Mouse (Mus musculus): Measurements from ENCODE around the gene Adk. TPM values are rescaled to one million over a fixed set of nuclear protein-coding genes. Genes with fewer than 3 reads are reported as not detected.

Adk gene
- total RNA-seq, 1 experiment: 164 TPM

GRCm38 (mm10) chr14:21480191-21480590, 427.8 kb downstream of the Adk start:
- Histone ChIP-seq H3K9ac (ENCODE audit: insufficient read depth, low read depth, low read length, poor library complexity, severe bottlenecking) (peak overlapping the region; percentile 44), H3K27ac (ENCODE audit: insufficient read depth, low read depth, low read length, poor library complexity, severe bottlenecking) (peak overlapping the region; percentile 93), H3K36me3 (ENCODE audit: control insufficient read depth, insufficient read depth, low read length, poor library complexity, severe bottlenecking) (peaks cover 20% of the 10 kb centered on the region), H3K4me3 (ENCODE audit: insufficient read depth in 1 of 2, low read depth in 1 of 2, low read length in 2 of 2, poor library complexity in 1 of 2, severe bottlenecking in 1 of 2) (no peak overlapping the region), H3K9me3 (ENCODE audit: control insufficient read depth, insufficient read depth, low read depth, low read length) (no peaks in the 10 kb centered on the region), H3K4me1 (ENCODE audit: control insufficient read depth in 2 of 2, insufficient read depth in 2 of 2, low read length in 2 of 2, poor library complexity in 1 of 2) (peaks cover 2 to 10% of the 10 kb centered on the region in 2 experiments; a peak in 3 of 4 replicates)
- TF ChIP-seq ZC3H11A (IDR thresholded peaks at IDR 0.05; ENCODE audit: borderline replicate concordance, low read depth, low read length) (no peak), HCFC1 (IDR thresholded peaks at IDR 0.05; ENCODE audit: borderline replicate concordance, insufficient read depth, low read length) (no peak), MAFK (IDR thresholded peaks at IDR 0.05; ENCODE audit: insufficient read depth, low read depth, low read length) (no peak), ZNF384 (IDR thresholded peaks at IDR 0.05; ENCODE audit: low read depth, low read length) (no peak), CHD2 (IDR thresholded peaks at IDR 0.05; ENCODE audit: low read depth, low read length) (no peak)
- no peak for DNase-seq (ENCODE audit: low read depth, low spot score)
- in situ Hi-C loops (cut with MboI; ENCODE audit: low sequenced_read_pairs in 2 of 2, unreplicated experiment in 2 of 2): no loop called here

- TF ChIP-seq ZC3H11A (IDR thresholded peaks at IDR 0.05; ENCODE audit: borderline replicate concordance, low read depth, low read length) (no peak), HCFC1 (IDR thresholded peaks at IDR 0.05; ENCODE audit: borderline replicate concordance, insufficient read depth, low read length) (peak; percentile 44; the same call in 1 of the 2 replicates)
- in situ Hi-C loops (cut with MboI; ENCODE audit: low sequenced_read_pairs in 2 of 2, unreplicated experiment in 2 of 2): no loop called here
- Histone ChIP-seq H3K4me1 (ENCODE audit: control insufficient read depth in 2 of 2, insufficient read depth in 2 of 2, low read length in 2 of 2, poor library complexity in 1 of 2) (peaks cover 2 to 5% of the 10 kb centered on the region in 2 experiments; a peak in 3 of 4 replicates), H3K9me3 (ENCODE audit: control insufficient read depth, insufficient read depth, low read depth, low read length) (no peaks in the 10 kb centered on the region), H3K36me3 (ENCODE audit: control insufficient read depth, insufficient read depth, low read length, poor library complexity, severe bottlenecking) (peaks cover 20% of the 10 kb centered on the region), H3K9ac (ENCODE audit: insufficient read depth, low read depth, low read length, poor library complexity, severe bottlenecking) (peak within 1 kb of the TSS; percentile 81), H3K4me3 (ENCODE audit: insufficient read depth in 1 of 2, low read depth in 1 of 2, low read length in 2 of 2, poor library complexity in 1 of 2, severe bottlenecking in 1 of 2) (peak within 1 kb of the TSS; percentile 83 to 92), H3K27ac (ENCODE audit: insufficient read depth, low read depth, low read length, poor library complexity, severe bottlenecking) (peak within 1 kb of the TSS; percentile 93)
- peak; percentile 87 for DNase-seq (ENCODE audit: low read depth, low spot score)
Measured at GRCm38 (mm10) chr14:21481231-21481630, 428.9 kb downstream of the Adk start, which contains the start of gene Kat6b. Kat6b (plus strand) TSS chr14:21481434.

- peaks cover 32% of the 10 kb centered on the region for H3K36me3 ChIP-seq (ENCODE audit: control insufficient read depth, insufficient read depth, low read length, poor library complexity, severe bottlenecking)
- peak overlapping the region; percentile 62; the same call in 1 of the 2 replicates for H3K9ac ChIP-seq (ENCODE audit: insufficient read depth, low read depth, low read length, poor library complexity, severe bottlenecking)
- peak overlapping the region; percentile 94 for H3K27ac ChIP-seq (ENCODE audit: insufficient read depth, low read depth, low read length, poor library complexity, severe bottlenecking)
- in situ Hi-C loops (cut with MboI; ENCODE audit: low sequenced_read_pairs in 2 of 2, unreplicated experiment in 2 of 2): no loop called here
- DNase-seq (ENCODE audit: low read depth, low spot score): no peak
- peak overlapping the region; percentile 60 to 83 for H3K4me3 ChIP-seq (ENCODE audit: insufficient read depth in 1 of 2, low read depth in 1 of 2, low read length in 2 of 2, poor library complexity in 1 of 2, severe bottlenecking in 1 of 2)
- no peaks in the 10 kb centered on the region for H3K9me3 ChIP-seq (ENCODE audit: control insufficient read depth, insufficient read depth, low read depth, low read length)
- peaks cover 2 to 8% of the 10 kb centered on the region in 2 experiments; a peak in 3 of 4 replicates for H3K4me1 ChIP-seq (ENCODE audit: control insufficient read depth in 2 of 2, insufficient read depth in 2 of 2, low read length in 2 of 2, poor library complexity in 1 of 2)
- TF ChIP-seq ZNF384 (IDR thresholded peaks at IDR 0.05; ENCODE audit: low read depth, low read length) (no peak), MAFK (IDR thresholded peaks at IDR 0.05; ENCODE audit: insufficient read depth, low read depth, low read length) (no peak), HCFC1 (IDR thresholded peaks at IDR 0.05; ENCODE audit: borderline replicate concordance, insufficient read depth, low read length) (no peak), CHD2 (IDR thresholded peaks at IDR 0.05; ENCODE audit: low read depth, low read length) (no peak; the same call in 1 of the 2 replicates), ZC3H11A (IDR thresholded peaks at IDR 0.05; ENCODE audit: borderline replicate concordance, low read depth, low read length) (no peak)
Measured at GRCm38 (mm10) chr14:21484199-21484598, 431.8 kb downstream of the Adk start.

GRCm38 (mm10) chr14:21484693-21485092, 432.3 kb downstream of the Adk start:
- H3K9me3 ChIP-seq (ENCODE audit: control insufficient read depth, insufficient read depth, low read depth, low read length): no peaks in the 10 kb centered on the region
- peak overlapping the region; percentile 94 for H3K27ac ChIP-seq (ENCODE audit: insufficient read depth, low read depth, low read length, poor library complexity, severe bottlenecking)
- H3K9ac ChIP-seq (ENCODE audit: insufficient read depth, low read depth, low read length, poor library complexity, severe bottlenecking): peak overlapping the region; percentile 62
- DNase-seq (ENCODE audit: low read depth, low spot score): no peak
- H3K36me3 ChIP-seq (ENCODE audit: control insufficient read depth, insufficient read depth, low read length, poor library complexity, severe bottlenecking): peaks cover 34% of the 10 kb centered on the region
- peak overlapping the region; percentile 60 to 83 for H3K4me3 ChIP-seq (ENCODE audit: insufficient read depth in 1 of 2, low read depth in 1 of 2, low read length in 2 of 2, poor library complexity in 1 of 2, severe bottlenecking in 1 of 2)
- in situ Hi-C loops (cut with MboI; ENCODE audit: low sequenced_read_pairs in 2 of 2, unreplicated experiment in 2 of 2): no loop called here
- H3K4me1 ChIP-seq (ENCODE audit: control insufficient read depth in 2 of 2, insufficient read depth in 2 of 2, low read length in 2 of 2, poor library complexity in 1 of 2): peaks cover 2 to 11% of the 10 kb centered on the region in 2 experiments; a peak in 3 of 4 replicates
- TF ChIP-seq HCFC1 (IDR thresholded peaks at IDR 0.05; ENCODE audit: borderline replicate concordance, insufficient read depth, low read length) (no peak), MAFK (IDR thresholded peaks at IDR 0.05; ENCODE audit: insufficient read depth, low read depth, low read length) (no peak), CHD2 (IDR thresholded peaks at IDR 0.05; ENCODE audit: low read depth, low read length) (no peak), ZNF384 (IDR thresholded peaks at IDR 0.05; ENCODE audit: low read depth, low read length) (no peak), ZC3H11A (IDR thresholded peaks at IDR 0.05; ENCODE audit: borderline replicate concordance, low read depth, low read length) (no peak)
